Mouse (Mus musculus) heart, embryonic 16.5 days (tissue): ENCODE measurements around the gene Cckbr. TPM values are rescaled to one million over a fixed set of nuclear protein-coding genes. Genes with fewer than 3 reads are reported as not detected.
"Not testable (repeated sequence)": the region's sequence is repeated elsewhere in the genome, so short reads cannot be mapped to it uniquely, and the experiment has no call there.

Source experiments
- ATAC-seq: fragments of 200-750 bp; cut with Nextera tagmentation; replicated peaks from 2 replicates; pipeline ENCODE4 v1.8.0; 2017; ENCODE audit warnings: moderate number of reproducible peaks; ENCODE audit not compliant: insufficient read depth, low FRiP score; ENCODE audit errors: extremely low read depth
- H3K27ac ChIP-seq: fragments of 300-500 bp; sonication (generic); 2 replicates; pipeline ENCODE4 v1.5.1; 2014; ENCODE audit warnings: mild to moderate bottlenecking, low read length, control low read depth, moderate library complexity
- H3K27me3 ChIP-seq: fragments of 300-500 bp; sonication (generic); 2 replicates; pipeline ENCODE4 v1.6.1; 2014; ENCODE audit warnings: low read length, mixed read lengths; ENCODE audit not compliant: control insufficient read depth, insufficient read depth
- H3K36me3 ChIP-seq: fragments of 300-500 bp; sonication (generic); 2 replicates; pipeline ENCODE4 v1.6.1; 2014; ENCODE audit not compliant: control insufficient read depth, insufficient read depth
- H3K4me1 ChIP-seq: fragments of 300-500 bp; sonication (generic); 2 replicates; pipeline ENCODE4 v1.6.1; 2014; ENCODE audit warnings: low read length, mixed read lengths; ENCODE audit not compliant: control insufficient read depth, insufficient read depth
- H3K4me2 ChIP-seq: fragments of 300-500 bp; sonication (generic); 2 replicates; pipeline ENCODE4 v1.6.1; 2014; ENCODE audit warnings: low read depth, mild to moderate bottlenecking, control low read depth, low read length
- H3K4me3 ChIP-seq: fragments of 300-500 bp; sonication (generic); 2 replicates; pipeline ENCODE4 v1.5.1; 2014; ENCODE audit warnings: mild to moderate bottlenecking, control low read depth, low read length
- H3K9ac ChIP-seq: fragments of 300-500 bp; sonication (generic); 2 replicates; pipeline ENCODE4 v1.6.1; 2014; ENCODE audit warnings: low read length, control low read depth
- H3K9me3 ChIP-seq: fragments of 300-500 bp; sonication (generic); replicated peaks from 2 replicates; pipeline ENCODE4 v1.6.1; 2016; ENCODE audit warnings: low read length; ENCODE audit not compliant: control insufficient read depth
- WGBS: fragments of 180-500 bp; shearing (Covaris S2); extraction: QIAGEN DNeasy Blood & Tissue Kit; methylation state at CpG from one replicate; pipeline ENCODE4 v1.1.7; 2014; 5-methylcytosine and 5-hydroxymethylcytosine counted together
- polyA plus RNA-seq: library from polyadenylated mRNA; unstranded; fragments of >200 nt; fragmentation: Nextera tagmentation; extraction: Ambion mirVana; gene quantifications from 2 replicates; pipeline ENCODE4 v1.2.1, GENCODE M21; 2015

Cckbr gene
- polyA plus RNA-seq, 1 experiment from 2014 or later, result not detected

DNA sequence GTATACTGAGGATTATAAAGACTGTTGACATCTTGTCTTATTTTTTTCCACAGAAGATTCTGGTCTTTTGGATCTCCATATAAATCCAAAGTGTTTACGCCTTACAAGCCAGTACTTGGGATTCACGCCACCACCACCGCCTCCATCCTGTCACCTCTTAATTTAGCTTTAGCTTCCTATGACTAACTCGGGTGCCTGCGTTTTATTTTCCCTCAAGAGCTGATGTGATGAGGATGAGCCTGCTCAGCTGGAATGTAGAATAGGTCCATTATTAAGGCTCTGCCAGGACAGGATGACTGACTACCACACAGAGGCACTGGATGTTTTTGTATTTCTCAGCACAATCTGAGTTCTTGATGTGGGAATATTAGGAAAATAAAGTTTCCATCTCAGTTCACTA, 40.0 kb downstream of the Cckbr start:
- WGBS, result 61% methylated on average over 5 of the region's 5 CpGs
- H3K27ac ChIP-seq, result not testable (repeated sequence)

DNA sequence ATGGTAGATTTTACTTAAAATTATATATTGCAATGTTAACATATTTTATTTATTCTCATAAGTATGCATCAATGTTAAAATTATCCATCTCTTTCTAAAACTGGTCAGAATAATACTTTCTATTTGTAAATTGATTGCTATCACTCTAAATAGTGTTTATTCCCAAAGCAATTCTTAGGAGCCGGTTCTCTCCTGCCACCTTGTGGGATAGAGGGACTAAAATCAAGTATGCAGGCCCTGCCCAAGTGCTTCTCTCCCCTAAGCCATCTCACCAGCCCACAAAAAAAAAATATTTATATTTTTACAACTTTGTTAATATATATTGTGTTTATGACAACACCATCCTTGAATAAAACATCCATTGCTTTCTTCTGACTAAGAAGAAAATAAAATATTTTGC, 47.1 kb downstream of the Cckbr start:
- Histone ChIP-seq H3K4me3 (no peak overlapping the region), H3K4me1 (peaks cover 11% of the 10 kb centered on the region), H3K4me2 (no peak overlapping the region), H3K27ac (no peak overlapping the region), H3K27me3 (no peaks in the 10 kb centered on the region), H3K9ac (no peak overlapping the region), H3K36me3 (no peaks in the 10 kb centered on the region), H3K9me3 (no peaks in the 10 kb centered on the region)
- WGBS, result 35% methylated on average over 1 of the region's 1 CpGs
- no peak for ATAC-seq

More for the DNA sequence above, 40.0 kb downstream of the Cckbr start:
- not testable (repeated sequence) for H3K4me3 ChIP-seq, H3K9me3 ChIP-seq, H3K4me1 ChIP-seq, H3K4me2 ChIP-seq, ATAC-seq, H3K27me3 ChIP-seq, H3K36me3 ChIP-seq, H3K9ac ChIP-seq

DNA sequence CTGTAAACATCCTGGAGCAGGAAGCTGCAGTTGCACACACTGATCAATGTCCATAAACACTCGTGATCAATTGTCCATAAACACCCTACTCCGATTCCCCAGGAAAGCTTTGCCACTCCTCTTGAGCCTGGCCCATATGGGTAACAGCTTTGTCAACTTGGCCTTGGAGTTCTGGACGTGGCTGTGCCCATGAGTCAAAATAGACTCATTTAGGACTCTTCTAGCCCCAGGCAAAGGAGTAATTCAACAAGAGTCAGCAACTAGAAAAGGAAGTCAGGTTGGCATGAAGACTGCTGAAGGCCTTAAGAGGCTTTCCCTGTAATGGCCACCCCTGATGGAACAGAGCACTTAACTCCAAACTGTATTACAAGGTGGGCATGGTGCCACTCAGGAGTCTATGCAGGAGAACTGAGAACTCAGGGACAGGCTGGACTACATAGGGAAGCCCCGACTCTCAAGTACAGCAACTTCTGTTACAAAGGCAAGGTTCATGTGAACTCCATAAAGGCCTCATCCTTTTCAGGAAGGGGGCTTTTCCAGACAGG, 49.3 kb downstream of the Cckbr start:
- no peaks in the 10 kb centered on the region for H3K9me3 ChIP-seq
- H3K27me3 ChIP-seq, result no peaks in the 10 kb centered on the region
- no peak overlapping the region for H3K4me2 ChIP-seq
- H3K36me3 ChIP-seq, result no peaks in the 10 kb centered on the region
- peaks cover 13% of the 10 kb centered on the region for H3K4me1 ChIP-seq
- WGBS, result 79% methylated on average over 4 of the region's 4 CpGs
- H3K4me3 ChIP-seq, result no peak overlapping the region
- H3K9ac ChIP-seq, result no peak overlapping the region
- no peak for ATAC-seq
- peak overlapping the region; percentile 10; the same call in 1 of the 2 replicates for H3K27ac ChIP-seq

DNA sequence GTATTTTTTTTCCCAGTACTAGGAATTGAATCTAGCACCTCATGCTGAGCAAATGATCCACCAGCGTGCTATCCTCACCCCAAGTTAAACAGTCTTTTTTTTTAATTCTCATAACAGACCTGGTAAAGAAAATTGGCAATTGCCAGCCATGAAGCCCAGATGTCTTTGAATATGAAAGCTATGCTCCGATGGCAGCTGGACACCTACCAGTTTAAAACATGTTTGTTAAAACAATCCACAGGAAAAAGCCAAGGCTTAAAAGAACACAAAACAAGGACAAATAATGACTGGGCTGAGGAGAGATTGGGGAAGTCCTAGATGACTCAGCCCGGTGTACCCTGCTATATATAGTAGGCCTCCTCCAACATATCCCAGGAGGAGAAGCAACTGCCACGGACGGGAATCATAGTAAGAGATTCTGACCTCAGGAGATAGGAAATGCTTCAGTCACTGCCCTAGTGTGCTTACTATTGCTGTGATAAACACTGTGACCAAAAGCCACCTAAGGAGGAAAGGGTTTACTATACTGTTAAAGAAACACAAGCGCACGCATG, 49.9 kb downstream of the Cckbr start:
- Histone ChIP-seq H3K27ac (peak overlapping the region; percentile 10), H3K4me2 (no peak overlapping the region), H3K4me1 (peaks cover 15% of the 10 kb centered on the region), H3K4me3 (no peak overlapping the region), H3K36me3 (no peaks in the 10 kb centered on the region), H3K9ac (no peak overlapping the region), H3K9me3 (no peaks in the 10 kb centered on the region), H3K27me3 (no peaks in the 10 kb centered on the region)
- 58% methylated on average over 7 of the region's 7 CpGs for WGBS
- ATAC-seq, result peak; percentile 66; the same call in 1 of the 2 replicates

DNA sequence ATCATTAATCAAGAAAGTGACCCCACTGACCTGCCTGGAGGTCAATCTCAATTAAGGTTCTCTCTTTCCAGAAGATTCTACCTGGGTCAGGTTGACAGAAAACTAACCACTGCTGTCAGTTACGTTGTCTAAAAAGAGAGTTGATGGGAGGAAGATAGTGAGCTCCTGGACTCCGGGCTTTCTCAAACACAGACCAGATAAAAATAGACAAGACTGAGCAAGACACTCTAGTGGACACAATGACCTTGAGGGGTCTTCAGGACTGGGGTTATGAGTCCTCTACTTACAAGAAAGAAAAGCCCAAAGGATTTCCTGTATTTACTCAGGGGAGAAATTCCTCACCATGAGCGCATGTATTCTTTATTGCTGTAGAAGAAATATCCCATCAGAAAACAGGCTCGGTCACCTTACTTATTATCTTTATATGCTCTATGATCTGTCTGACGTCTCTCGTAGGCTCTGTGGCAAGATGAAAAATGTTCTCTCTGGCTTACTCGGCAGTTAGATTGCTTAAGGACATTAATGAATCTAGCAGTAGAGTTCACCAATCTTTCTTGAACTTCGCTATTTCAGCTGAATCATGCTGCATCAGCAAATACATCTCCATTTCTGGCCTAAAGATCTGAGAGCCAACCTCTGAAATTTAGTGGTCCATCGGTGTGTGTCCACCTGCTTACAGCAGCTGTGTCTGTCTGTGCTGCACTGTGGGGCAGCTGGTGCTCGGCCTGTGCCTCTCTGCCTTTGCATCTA, 51.3 kb downstream of the Cckbr start:
- 68% methylated on average over 10 of the region's 10 CpGs for WGBS
- H3K27ac ChIP-seq, result peak overlapping the region; percentile 23; the same call in 1 of the 2 replicates
- ATAC-seq, result no peak
- H3K27me3 ChIP-seq, result no peaks in the 10 kb centered on the region
- no peak overlapping the region for H3K4me3 ChIP-seq
- no peak overlapping the region for H3K4me2 ChIP-seq
- H3K36me3 ChIP-seq, result no peaks in the 10 kb centered on the region
- peaks cover 22% of the 10 kb centered on the region for H3K4me1 ChIP-seq
- H3K9me3 ChIP-seq, result no peaks in the 10 kb centered on the region
- H3K9ac ChIP-seq, result no peak overlapping the region

DNA sequence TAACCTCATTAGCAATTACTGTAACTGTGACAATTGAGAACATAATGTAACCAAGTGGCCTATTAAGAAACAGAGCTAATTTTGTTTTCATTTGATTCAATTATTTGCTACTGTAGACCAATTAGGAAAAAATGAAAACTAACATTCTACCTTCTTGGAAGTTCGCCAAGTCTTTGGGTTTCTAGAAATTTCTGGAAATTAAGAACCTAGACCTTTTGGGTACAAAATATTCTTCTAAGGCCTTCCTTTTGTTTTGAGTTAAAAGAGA, 51.8 kb downstream of the Cckbr start:
- Histone ChIP-seq H3K27ac (no peak overlapping the region), H3K4me3 (no peak overlapping the region), H3K9me3 (no peaks in the 10 kb centered on the region), H3K4me2 (no peak overlapping the region), H3K9ac (no peak overlapping the region), H3K36me3 (no peaks in the 10 kb centered on the region), H3K27me3 (no peaks in the 10 kb centered on the region), H3K4me1 (peaks cover 23% of the 10 kb centered on the region)
- WGBS, result 95% methylated on average over 1 of the region's 1 CpGs
- no peak for ATAC-seq

DNA sequence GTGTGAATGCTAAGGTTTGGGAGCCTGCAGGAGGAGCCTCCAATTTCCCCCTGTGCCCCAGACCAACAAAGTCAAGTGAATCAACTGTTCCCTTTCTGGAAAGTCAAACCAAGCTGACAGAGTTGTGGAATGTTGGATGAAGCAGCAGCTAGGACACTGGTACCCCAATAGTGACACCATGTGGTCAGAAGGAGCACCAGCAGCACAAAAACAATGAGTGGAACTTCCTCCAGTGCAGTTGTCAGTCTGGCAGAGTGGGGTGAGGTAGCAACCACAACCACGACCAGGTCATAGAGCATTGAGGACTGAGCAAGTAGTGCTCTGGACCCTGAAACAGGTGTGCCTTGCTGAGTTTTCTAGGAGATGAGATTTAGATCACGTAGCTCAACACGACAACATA, 52.3 kb downstream of the Cckbr start:
- Histone ChIP-seq H3K4me1 (peaks cover 27% of the 10 kb centered on the region), H3K36me3 (no peaks in the 10 kb centered on the region), H3K27ac (no peak overlapping the region), H3K9ac (no peak overlapping the region), H3K4me2 (no peak overlapping the region), H3K27me3 (no peaks in the 10 kb centered on the region), H3K9me3 (no peaks in the 10 kb centered on the region), H3K4me3 (no peak overlapping the region)
- no peak for ATAC-seq
- WGBS, result 44% methylated on average over 3 of the region's 3 CpGs

DNA sequence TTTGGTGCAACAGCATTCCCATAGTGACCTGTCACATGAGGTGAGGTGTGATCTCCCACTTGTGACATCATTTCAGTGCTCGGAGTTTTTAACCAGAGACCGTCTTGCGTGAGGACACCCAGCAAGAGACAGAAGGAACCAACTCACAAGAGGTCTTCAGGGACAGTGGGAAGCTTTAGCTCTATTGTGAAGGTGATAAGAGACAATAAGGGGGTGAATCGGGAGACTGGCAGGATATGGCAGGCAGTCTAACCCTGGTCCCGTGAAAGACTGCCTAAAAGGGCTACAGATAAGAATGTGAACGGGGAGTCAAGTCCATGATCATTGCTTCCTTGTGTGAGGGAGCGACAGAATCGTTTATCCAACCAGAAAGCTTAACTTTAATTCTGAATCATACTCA, 52.8 kb downstream of the Cckbr start:
- WGBS, result 61% methylated on average over 8 of the region's 8 CpGs
- Histone ChIP-seq H3K27ac (no peak overlapping the region), H3K27me3 (no peaks in the 10 kb centered on the region), H3K4me2 (no peak overlapping the region), H3K4me3 (no peak overlapping the region), H3K4me1 (peaks cover 27% of the 10 kb centered on the region), H3K9ac (no peak overlapping the region), H3K9me3 (no peaks in the 10 kb centered on the region), H3K36me3 (no peaks in the 10 kb centered on the region)
- ATAC-seq, result no peak

DNA sequence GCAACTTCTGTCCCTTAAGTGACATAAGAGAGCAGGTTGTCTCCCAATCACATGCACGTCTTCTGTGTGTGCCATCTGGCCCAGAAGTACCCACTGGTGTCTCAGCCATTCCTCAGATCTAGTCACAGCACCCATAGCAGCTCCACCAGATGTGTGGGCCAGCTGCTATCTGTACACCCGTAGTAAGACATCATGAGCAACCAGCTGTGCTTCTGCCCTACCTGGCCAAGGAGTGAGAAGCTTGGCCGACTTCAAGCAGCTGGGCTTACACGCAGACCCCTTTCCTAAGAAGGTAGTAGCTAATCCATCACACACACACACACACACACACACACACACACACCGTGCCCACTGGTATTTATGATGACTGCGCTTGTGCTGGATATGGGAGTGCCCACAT, 53.7 kb downstream of the Cckbr start:
- Histone ChIP-seq H3K9ac (no peak overlapping the region), H3K9me3 (no peaks in the 10 kb centered on the region), H3K36me3 (no peaks in the 10 kb centered on the region), H3K27me3 (no peaks in the 10 kb centered on the region), H3K4me2 (no peak overlapping the region), H3K4me3 (no peak overlapping the region), H3K4me1 (peaks cover 27% of the 10 kb centered on the region), H3K27ac (no peak overlapping the region)
- no peak for ATAC-seq
- 86% methylated on average over 6 of the region's 6 CpGs for WGBS
